In genomic region chr11:103719436-103719835, GRCm38 (mm10) we compare ENCODE assay signal across 35 mouse cellular contexts. TPM values are rescaled to one million over a fixed set of nuclear protein-coding genes. Genes with fewer than 3 reads are reported as not detected.
DNase-seq lines count a peak whose midpoint lies in the region; ATAC-seq lines count a peak whose summit lies in the region.
"Had no signal": no experiment of that assay in that cellular context is flagged by ENCODE, and none has a peak within 500 bp of the region (broad histone marks: within the 10 kb centered on the region; RNA-seq: fewer than 3 reads in every experiment).

No protein-coding gene starts in this region.

- 42% methylated on average over 5 of the region's 5 CpGs for WGBS in midbrain, embryonic 14.5 days
- 62% methylated on average over 5 of the region's 5 CpGs for WGBS in midbrain, embryonic 13.5 days

- ATAC-seq in midbrain, embryonic 14.5 days (ENCODE audit: low FRiP score, low TSS enrichment): no peak
- no peak for ATAC-seq in midbrain, embryonic 13.5 days
- ATAC-seq: forebrain, embryonic 15.5 days; hindbrain, embryonic 16.5 days; inflammation-experienced regulatory T-cells, adult 6 months; intestine, embryonic 16.5 days; Patski had no signal

- no peaks in the 10 kb centered on the region for H3K9me3 ChIP-seq in midbrain, embryonic 14.5 days (ENCODE audit: control insufficient read depth, low read length)
- no peaks in the 10 kb centered on the region for H3K9me3 ChIP-seq in midbrain, embryonic 13.5 days
- H3K9me3 ChIP-seq: embryonic facial prominence, embryonic 10.5 days; embryonic facial prominence, embryonic 13.5 days; forebrain, embryonic 12.5 days; forebrain, embryonic 15.5 days; G1E; heart, embryonic 10.5 days; heart, embryonic 13.5 days; hindbrain, embryonic 12.5 days had no signal

- DNase-seq in cerebellum, postnatal 14 days: peak; percentile 68 to 81
- no peak for DNase-seq in cerebellum, adult 11 months
- peak; percentile 46 for DNase-seq in midbrain, embryonic 14.5 days
- DNase-seq in retina, embryonic 14.5 days (ENCODE audit: low spot score): peak; percentile 28
- no peak for DNase-seq in heart, postnatal 14 days
- DNase-seq: adrenal gland, postnatal 10 days; adrenal gland, postnatal 36 days; B cell, adult 2 months; cerebellum, adult 11-12 months; cerebellum, adult 9-10 months; cerebellum, postnatal 36 days; embryo, embryonic 11 days; gastrocnemius, postnatal 10 days; gastrocnemius, postnatal 36 days; heart, adult 2 months had no signal

- peaks cover 14% of the 10 kb centered on the region for H3K4me1 ChIP-seq in midbrain, embryonic 14.5 days (ENCODE audit: control insufficient read depth, insufficient read depth, low read length)
- peaks cover 32% of the 10 kb centered on the region for H3K4me1 ChIP-seq in midbrain, embryonic 13.5 days (replicated peaks)

- H3K9ac ChIP-seq in midbrain, embryonic 14.5 days (replicated peaks; ENCODE audit: low read length): no peak overlapping the region
- no peak overlapping the region for H3K9ac ChIP-seq in midbrain, embryonic 13.5 days (replicated peaks)
- H3K9ac ChIP-seq: embryonic facial prominence, embryonic 13.5 days; forebrain, embryonic 12.5 days; forebrain, embryonic 15.5 days; heart, embryonic 13.5 days; hindbrain, embryonic 12.5 days had no signal

- no peaks in the 10 kb centered on the region for H3K27me3 ChIP-seq in midbrain, embryonic 14.5 days (ENCODE audit: control insufficient read depth, insufficient read depth, low read length)
- no peaks in the 10 kb centered on the region for H3K27me3 ChIP-seq in midbrain, embryonic 13.5 days
- H3K27me3 ChIP-seq: forebrain, embryonic 12.5 days; forebrain, embryonic 15.5 days; hindbrain, embryonic 12.5 days had no signal

- H3K27ac ChIP-seq in midbrain, embryonic 14.5 days (replicated peaks; ENCODE audit: low read depth, low read length): no peak overlapping the region
- no peak overlapping the region for H3K27ac ChIP-seq in midbrain, embryonic 13.5 days
- H3K27ac ChIP-seq: embryonic facial prominence, embryonic 10.5 days; embryonic facial prominence, embryonic 13.5 days; forebrain, embryonic 12.5 days; forebrain, embryonic 15.5 days; heart, adult 2 months; heart, embryonic 10.5 days; heart, embryonic 13.5 days; hindbrain, embryonic 12.5 days had no signal

- intact Hi-C loops in heart, postnatal 14 days (cut with DNase I): no loop called here

- H3K4me3 ChIP-seq in midbrain, embryonic 14.5 days (replicated peaks; ENCODE audit: low read depth, low read length): no peak overlapping the region
- H3K4me3 ChIP-seq in midbrain, embryonic 13.5 days (replicated peaks): no peak overlapping the region
- H3K4me3 ChIP-seq: embryonic facial prominence, embryonic 10.5 days; embryonic facial prominence, embryonic 13.5 days; erythroblast, embryonic 14.5 days; forebrain, embryonic 12.5 days; forebrain, embryonic 15.5 days; heart, adult 2 months; heart, embryonic 10.5 days; heart, embryonic 13.5 days; hindbrain, embryonic 12.5 days had no signal

- H3K4me2 ChIP-seq in midbrain, embryonic 14.5 days (ENCODE audit: low read length): no peak overlapping the region
- H3K4me2 ChIP-seq in midbrain, embryonic 13.5 days (replicated peaks): no peak overlapping the region
- H3K4me2 ChIP-seq: embryonic facial prominence, embryonic 13.5 days; forebrain, embryonic 12.5 days; forebrain, embryonic 15.5 days; heart, embryonic 13.5 days; hindbrain, embryonic 12.5 days had no signal

- no peaks in the 10 kb centered on the region for H3K36me3 ChIP-seq in midbrain, embryonic 14.5 days (ENCODE audit: control insufficient read depth, insufficient read depth, low read length)
- no peaks in the 10 kb centered on the region for H3K36me3 ChIP-seq in midbrain, embryonic 13.5 days
- H3K36me3 ChIP-seq: embryonic facial prominence, embryonic 10.5 days; embryonic facial prominence, embryonic 13.5 days; forebrain, embryonic 12.5 days; forebrain, embryonic 15.5 days; G1E; heart, embryonic 10.5 days; heart, embryonic 13.5 days; hindbrain, embryonic 12.5 days had no signal

RNA-seq across cellular contexts. Expression of gene Gosr2, which starts 21.7 kb away (rescaled TPM):
- polyA plus RNA-seq in midbrain, embryonic 14.5 days (2014; fragmentation: Nextera tagmentation; extraction: Ambion mirVana): 62.1 and 96.4 TPM in 2 replicates
- 90.5 and 96.1 TPM in 2 replicates for polyA plus RNA-seq in midbrain, embryonic 13.5 days (2015; fragmentation: Nextera tagmentation; extraction: Ambion mirVana)
- 10 to 100 TPM; 41.2 to 43.1 TPM for total RNA-seq in heart, postnatal 14 days (2021)

RNA-seq across cellular contexts. Expression of gene Wnt9b, which starts 30.2 kb away (rescaled TPM):
- 0.33 and 0.78 TPM in 2 replicates for polyA plus RNA-seq in midbrain, embryonic 14.5 days (2014; fragmentation: Nextera tagmentation; extraction: Ambion mirVana)
- polyA plus RNA-seq in midbrain, embryonic 13.5 days (2015; fragmentation: Nextera tagmentation; extraction: Ambion mirVana): 0.50 and 0.52 TPM in 2 replicates
- total RNA-seq in heart, postnatal 14 days (2021): under 1 TPM; 0.80 to 0.84 TPM
- total RNA-seq: CH12.LX; gastrocnemius, postnatal 36 days; granulocyte monocyte progenitor cell, adult 5-6 weeks; hematopoietic stem cell, adult 5-6 weeks had no signal
- polyA plus RNA-seq: erythroblast, embryonic 14.5 days; G1E; inflammation-experienced regulatory T-cells, adult 6 months; Patski had no signal

RNA-seq across cellular contexts. Expression of gene Wnt3, which starts 54.5 kb away (rescaled TPM):
- polyA plus RNA-seq in midbrain, embryonic 14.5 days (2014; fragmentation: Nextera tagmentation; extraction: Ambion mirVana): 14.5 and 15.0 TPM in 2 replicates
- polyA plus RNA-seq in midbrain, embryonic 13.5 days (2015; fragmentation: Nextera tagmentation; extraction: Ambion mirVana): 15.7 and 18.6 TPM in 2 replicates
- not detected for total RNA-seq in heart, postnatal 14 days (2021)
- total RNA-seq: gastrocnemius, adult 18-20 months; gastrocnemius, postnatal 36 days; granulocyte monocyte progenitor cell, adult 5-6 weeks; heart, adult 2 months; heart, postnatal 25 days; hematopoietic stem cell, adult 5-6 weeks had no signal
- polyA plus RNA-seq: erythroblast, embryonic 14.5 days; G1E; heart, adult 2 months; heart, embryonic 13.5 days; heart, embryonic 16.5 days; Patski had no signal

Comparison
In these comparisons a context has a peak if more than half of its experiments do, and no peak if none do; other contexts are left out.
1. DNase-seq: peak in cerebellum, postnatal 14 days (2 of 2), midbrain, embryonic 14.5 days (single experiment) and retina, embryonic 14.5 days (single experiment); none in cerebellum, adult 11 months (single experiment) and heart, postnatal 14 days (0 of 2).